Mouse (Mus musculus): Measurements from ENCODE around the gene Gpr37l1.
A peak's percentile ranks its signal among the peaks of the same experiment; 100 is the strongest.
"Not testable (repeated sequence)": the region's sequence is repeated elsewhere in the genome, so short reads cannot be mapped to it uniquely, and the experiment has no call there.

Gene Gpr37l1

DNA sequence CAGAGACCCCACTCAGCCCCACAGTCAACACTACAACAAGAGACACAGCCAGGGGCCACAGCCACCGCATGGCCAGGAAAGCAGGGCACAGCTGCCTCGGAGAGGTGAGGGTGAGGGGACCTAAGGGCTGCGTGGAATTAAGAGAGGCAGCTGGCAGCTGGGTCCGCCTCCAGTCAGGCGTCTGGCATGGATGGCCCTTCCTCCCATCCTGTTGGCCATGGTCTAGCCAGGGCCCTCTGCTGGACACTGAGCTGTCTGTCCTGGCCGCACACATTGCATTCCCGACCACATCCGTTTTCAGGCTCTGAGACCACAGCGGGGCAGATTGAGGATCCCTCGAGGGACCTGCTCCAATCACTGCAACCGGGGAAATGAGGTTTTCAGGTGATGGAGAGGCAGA, at the start of gene Gpr37l1:
Gpr37l1 (minus strand) TSS at position 247 of the 400 bp plus-strand sequence.
- DNase-seq (ENCODE audit: low spot score): no peak

DNA sequence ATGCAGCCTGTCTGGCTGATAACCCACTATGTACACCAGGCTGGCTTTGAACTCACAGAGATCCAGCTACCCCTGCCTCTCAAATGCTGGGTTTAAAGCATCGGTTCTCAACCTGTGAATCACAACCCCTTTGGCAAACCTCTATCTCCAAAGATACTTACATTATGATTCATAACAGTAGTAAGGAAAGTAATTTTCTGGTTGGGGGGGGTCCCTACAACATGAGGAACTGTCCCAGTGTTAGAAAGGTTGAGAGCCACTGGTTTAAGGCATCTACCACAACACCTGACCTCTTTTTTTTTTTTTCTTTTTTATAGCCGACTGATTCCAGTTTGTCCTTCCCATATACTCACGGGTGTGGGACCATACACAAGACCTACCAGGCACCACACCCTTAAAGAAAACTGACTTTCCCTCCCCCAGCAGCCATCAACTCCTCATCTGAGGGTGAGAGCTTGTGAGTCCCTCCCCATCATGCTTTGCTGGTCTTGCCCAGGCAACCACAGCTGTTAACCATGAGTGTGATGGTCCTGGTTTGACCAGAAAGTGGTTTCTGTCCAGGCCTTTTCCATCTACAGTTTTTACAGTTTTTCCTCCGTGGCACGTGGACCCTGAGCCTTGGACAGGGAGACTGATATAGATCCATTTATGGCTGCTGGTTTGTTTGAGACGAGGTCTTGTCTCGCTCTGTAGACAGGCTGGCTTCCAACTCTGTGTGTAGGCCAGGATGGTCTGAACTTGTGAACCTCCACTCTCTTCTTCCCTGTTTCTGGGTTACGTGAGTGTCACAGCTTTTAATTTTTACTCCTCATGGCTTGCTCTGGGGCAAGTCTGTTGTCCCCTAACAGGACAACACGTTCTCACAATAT, 46.5 kb upstream of the Gpr37l1 start:
- DNase-seq (ENCODE audit: low spot score): no peak

DNA sequence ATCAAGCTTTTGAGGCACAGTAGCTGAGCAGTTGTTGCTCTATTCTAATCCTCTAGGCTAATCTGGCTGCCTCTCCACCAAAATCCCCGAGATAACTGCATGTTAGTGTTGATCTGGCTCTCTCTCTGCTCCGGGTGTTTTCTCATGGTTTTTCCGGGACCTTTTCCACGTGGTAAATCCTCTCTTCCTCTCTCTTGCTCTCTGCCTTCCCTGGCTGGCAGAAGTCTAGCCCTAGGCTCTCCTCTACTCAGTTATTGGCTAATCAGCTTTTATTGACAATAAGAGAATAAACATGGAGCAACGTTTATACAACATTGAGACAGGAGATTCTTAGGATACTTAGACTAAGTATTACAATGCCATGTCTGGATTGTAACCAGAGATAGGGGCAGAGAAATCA, 42.9 kb upstream of the Gpr37l1 start:
- DNase-seq (ENCODE audit: low spot score): peak; percentile 75

- no peak for DNase-seq (ENCODE audit: low spot score)
These were observed 41.2 kb upstream of the Gpr37l1 start for GRCm38 (mm10) chr1:135208716-135209115.

DNA sequence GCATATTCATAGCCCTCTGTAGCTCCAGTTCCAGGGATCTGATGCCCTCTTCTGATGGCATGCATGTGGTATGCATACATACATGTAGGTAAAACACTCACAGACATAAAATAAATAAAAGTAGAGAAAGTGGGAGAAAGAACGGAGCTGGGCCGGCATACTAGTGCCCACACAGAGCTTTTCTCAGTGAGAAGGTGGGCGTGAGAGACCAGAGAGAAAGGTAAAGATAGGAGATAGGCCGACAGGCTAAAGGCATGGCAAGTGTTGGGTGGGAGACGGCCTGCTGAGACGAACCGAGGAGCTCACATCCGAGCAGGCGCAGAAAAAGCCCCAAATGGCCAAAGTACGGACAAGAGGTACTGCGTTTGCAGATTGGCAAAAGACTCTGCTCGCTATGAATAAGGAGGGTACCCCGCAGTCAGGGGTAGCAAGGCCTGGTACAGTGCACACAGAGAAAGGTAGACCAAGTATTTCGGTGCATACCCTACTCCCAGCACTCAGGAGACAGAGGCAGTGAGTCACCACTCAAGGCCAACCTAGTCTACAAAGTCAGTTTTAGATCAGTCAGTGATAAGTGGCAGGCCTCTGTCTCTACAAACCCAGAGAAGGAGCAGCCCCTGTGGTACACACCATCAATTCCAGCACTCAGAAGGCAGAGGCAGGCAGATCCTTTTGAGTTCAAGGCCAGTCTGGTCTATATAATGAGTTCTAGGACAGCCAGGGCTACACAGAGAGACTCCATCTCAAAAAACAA, 39.3 kb upstream of the Gpr37l1 start:
- DNase-seq (ENCODE audit: low spot score): no peak

- no peak for DNase-seq (ENCODE audit: low spot score)
These were observed 37.8 kb upstream of the Gpr37l1 start for GRCm38 (mm10) chr1:135205257-135205656.

GRCm38 (mm10) chr1:135204196-135205126, 37.0 kb upstream of the Gpr37l1 start:
- DNase-seq (ENCODE audit: low spot score): no peak

- DNase-seq (ENCODE audit: low spot score): no peak
These were observed 32.9 kb upstream of the Gpr37l1 start for GRCm38 (mm10) chr1:135200400-135200799.

- no peak for DNase-seq (ENCODE audit: low spot score)
These were observed 31.7 kb upstream of the Gpr37l1 start for GRCm38 (mm10) chr1:135199014-135199819.

DNA sequence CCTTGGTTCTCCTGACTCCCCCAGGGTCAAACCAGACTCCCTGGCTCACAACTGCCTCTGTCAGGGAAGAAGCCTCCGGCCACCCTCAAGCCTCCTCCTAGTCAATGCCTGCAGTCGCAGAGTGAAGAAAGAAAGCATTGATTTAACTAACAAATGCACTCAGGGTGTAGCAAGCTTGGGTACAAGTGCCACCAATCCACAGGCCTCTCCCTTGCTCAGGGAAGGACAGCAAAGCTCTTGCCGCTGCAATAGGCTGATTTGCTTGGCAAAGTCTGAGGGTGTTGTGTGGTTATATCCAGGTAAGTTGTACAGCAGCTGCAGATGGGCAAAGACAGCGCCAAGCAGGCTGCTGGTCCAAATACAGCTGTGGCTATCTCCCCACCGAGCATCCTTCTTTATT, 30.9 kb upstream of the Gpr37l1 start:
- no peak for DNase-seq (ENCODE audit: low spot score)

DNA sequence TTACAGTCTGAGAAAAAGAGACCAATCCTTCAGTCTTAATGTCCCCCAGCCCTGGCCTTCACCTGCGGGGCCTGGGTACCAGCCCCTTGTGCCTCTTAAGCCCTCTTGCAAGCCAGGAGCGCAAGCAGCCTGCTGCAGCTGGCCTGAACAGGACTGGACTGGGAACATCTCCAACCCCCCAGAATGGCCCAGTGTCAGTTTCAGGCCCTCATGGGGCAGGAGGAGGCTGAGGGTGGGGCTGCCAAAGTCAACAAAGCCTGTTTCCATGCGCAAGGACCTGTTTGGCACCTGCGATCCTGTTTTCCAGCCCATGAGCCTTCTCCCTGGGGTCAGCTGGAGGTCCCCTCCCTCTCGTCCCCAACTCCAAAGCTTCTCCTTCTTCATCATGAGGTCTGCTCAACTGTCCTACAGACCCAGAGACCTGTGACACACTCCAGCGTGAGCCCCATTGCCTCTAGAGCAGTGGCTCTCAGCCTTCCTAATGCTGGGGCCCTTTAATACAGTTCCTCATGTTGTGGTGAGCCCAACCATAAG, 28.5 kb upstream of the Gpr37l1 start:
- DNase-seq (ENCODE audit: low spot score): peak; percentile 90

- DNase-seq (ENCODE audit: low spot score): not testable (repeated sequence)
These were observed 26.9 kb upstream of the Gpr37l1 start for GRCm38 (mm10) chr1:135194335-135194734.

DNA sequence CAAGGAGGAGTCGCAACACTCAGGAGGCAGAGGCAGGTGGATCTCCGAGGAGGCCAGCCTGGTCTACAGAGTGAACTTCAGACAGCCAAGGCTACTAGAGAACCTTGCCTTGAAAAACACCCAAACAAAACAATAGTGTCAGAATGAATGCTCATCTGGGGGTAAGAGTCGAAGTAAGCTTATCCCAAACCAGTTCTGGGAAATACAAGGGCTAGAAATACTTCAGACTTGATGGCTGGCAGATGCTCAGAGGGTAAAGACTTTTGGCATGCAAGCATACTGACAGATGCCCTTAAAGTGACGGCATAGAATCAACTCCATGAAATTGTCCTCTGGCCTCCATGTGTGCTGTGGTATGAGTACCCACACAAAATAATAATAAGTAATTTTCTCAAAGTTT, 21.7 kb upstream of the Gpr37l1 start:
- DNase-seq (ENCODE audit: low spot score): peak; percentile 81

GRCm38 (mm10) chr1:135188197-135188596, 20.7 kb upstream of the Gpr37l1 start:
- DNase-seq (ENCODE audit: low spot score): peak; percentile 92

- not testable (repeated sequence) for DNase-seq (ENCODE audit: low spot score)
These were observed 19.5 kb upstream of the Gpr37l1 start for GRCm38 (mm10) chr1:135187016-135187415.

- peak; percentile 37 for DNase-seq (ENCODE audit: low spot score)
These were observed 18.9 kb upstream of the Gpr37l1 start for GRCm38 (mm10) chr1:135186427-135186826.

DNA sequence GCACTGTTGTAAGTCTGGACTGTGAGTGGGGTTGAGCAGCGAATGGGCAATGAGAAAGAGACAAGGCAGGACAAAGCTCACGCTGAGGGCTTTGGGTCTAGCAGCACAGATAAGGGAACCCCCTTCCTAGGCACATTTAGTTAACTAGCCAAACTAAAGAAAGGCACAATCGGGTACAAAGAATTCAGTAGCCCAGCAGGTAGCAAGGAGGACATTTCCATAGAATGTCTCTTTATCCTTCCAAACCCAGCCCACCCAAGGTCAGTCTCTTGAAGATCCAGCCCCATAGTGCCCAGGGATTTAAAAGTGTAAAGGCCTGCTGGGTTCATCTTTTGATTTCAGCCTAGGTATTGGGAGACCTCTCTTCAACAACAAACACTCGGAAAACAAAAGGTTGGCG, 18.5 kb upstream of the Gpr37l1 start:
- DNase-seq (ENCODE audit: low spot score): no peak

DNA sequence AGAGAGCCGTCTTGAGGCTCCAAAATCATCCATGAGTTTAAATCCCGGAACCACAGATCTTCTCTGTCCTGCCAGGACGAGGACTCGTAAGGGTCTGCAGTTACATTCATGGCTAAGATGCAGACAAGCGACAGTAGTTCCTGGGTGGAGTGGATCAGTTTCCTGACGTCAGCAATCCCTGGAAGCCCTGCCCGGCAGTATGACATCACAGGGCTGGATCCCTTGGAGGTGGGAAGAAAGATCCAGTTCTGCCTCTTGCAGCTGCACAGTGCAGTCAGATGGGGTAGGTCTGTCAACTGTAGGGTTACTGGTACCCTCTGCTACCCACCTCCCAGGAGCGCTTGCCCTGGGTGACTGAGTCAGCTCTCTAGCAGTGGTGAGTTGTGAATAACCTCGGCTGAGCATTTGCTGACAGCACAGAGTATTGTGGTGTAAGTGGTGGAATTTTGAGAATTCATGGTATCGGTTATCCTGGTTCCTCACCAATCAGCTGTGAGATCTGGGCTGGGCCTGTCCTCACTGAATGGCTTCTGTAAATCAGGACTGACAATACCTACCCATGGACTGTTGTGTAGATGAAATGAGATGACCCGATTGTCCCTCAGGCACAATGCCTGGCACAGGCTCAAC, 16.6 kb upstream of the Gpr37l1 start:
- DNase-seq (ENCODE audit: low spot score): no peak

- DNase-seq (ENCODE audit: low spot score): no peak
These were observed 16.0 kb upstream of the Gpr37l1 start for GRCm38 (mm10) chr1:135183448-135183847.

DNA sequence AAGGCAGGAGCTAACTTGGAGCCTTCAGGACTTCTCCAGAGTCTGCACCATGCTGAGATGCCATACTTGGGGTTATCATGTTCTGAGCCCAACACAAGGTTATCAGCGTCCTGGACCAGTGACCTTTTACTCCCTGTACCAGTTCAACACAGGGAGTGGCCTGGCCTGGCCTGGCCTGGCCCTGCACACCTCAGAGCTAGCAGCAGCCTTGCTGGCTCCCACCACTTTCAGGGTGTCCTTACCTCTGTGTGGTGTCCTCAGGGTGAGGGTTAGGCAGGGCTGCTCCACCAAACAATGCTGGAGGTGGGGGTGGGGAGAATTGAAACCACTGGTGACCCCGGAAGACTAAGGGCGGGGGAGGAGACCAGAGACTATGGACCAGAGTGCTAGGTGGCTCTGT, 15.5 kb upstream of the Gpr37l1 start:
- no peak for DNase-seq (ENCODE audit: low spot score)
